In the genomic region with DNA sequence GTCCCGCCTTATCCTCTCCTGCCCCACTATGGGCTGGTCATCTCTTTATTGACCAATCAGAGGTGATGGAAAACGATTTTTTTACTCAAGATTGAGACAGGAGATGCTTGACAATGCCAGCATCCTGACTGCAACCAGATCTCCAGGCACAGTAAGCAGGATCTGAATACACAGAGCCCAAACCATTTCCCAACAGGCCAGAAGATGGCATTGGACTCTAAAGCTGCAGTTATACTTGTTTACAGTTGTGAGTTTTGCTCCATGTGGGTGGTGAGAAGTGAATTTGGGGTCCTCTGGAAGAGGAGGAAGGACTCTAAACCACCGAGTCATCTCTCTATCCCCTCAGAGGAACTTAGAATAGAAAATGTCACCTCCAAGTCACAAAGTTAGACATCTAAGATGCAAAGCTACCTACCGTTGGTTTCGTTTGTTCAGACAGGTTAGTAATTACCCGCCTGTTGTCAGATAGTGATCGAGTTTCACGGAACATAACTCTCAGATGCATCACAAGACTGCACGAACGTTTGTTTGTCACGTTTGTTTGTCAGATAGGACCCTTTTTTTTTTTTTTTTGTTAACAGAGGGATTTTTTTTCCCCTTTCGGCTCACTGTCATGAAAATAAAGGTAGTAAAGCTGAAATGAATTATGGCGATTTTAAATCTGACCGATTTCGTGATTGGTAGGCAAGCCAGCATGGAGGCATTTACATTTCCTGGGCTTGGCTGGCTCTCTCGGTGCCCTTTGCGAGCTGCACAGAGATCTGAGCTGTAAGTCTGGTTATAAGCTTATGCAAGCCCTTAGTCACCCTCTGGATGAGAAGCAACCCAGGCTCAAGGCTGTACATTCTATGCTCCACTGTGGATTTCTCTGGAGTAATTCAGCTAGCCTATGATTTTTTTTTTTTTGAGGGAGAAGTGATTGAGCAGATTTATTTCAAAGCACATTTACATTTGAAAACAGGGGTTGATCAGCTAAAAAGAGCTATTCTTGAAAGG, we compare ENCODE assay signal across 19 mouse cellular contexts. TPM values are rescaled to one million over a fixed set of nuclear protein-coding genes. Genes with fewer than 3 reads are reported as not detected.
A peak's percentile ranks its signal among the peaks of the same experiment; 100 is the strongest.
DNase-seq lines count a peak whose midpoint lies in the region; ATAC-seq and TF ChIP-seq lines count a peak whose summit lies in the region.
"Had no signal": no experiment of that assay in that cellular context is flagged by ENCODE, and none has a peak within 500 bp of the region (broad histone marks: within the 10 kb centered on the region; RNA-seq: fewer than 3 reads in every experiment).

No protein-coding gene starts in this region.

- no peak overlapping the region for H3K4me2 ChIP-seq in forebrain, embryonic 14.5 days (ENCODE audit: low read length)
- H3K4me2 ChIP-seq in forebrain, embryonic 12.5 days: no peak overlapping the region
- H3K4me2 ChIP-seq in CH12.LX (ENCODE audit: insufficient read depth, low read depth, poor library complexity, severe bottlenecking): peak overlapping the region; percentile 34; the same call in 1 of the 2 replicates
- H3K4me2 ChIP-seq: embryonic facial prominence, embryonic 13.5 days; heart, embryonic 13.5 days; liver, embryonic 15.5 days had no signal

- TF ChIP-seq CTCF in layer of hippocampus, adult 2 months (conservative IDR thresholded peaks at IDR 0.05): peak; percentile 53
- peak in 1 of 2 experiments; percentile 51; a peak in 2 of 4 replicates for TF ChIP-seq CTCF in CH12.LX (conservative IDR thresholded peaks at IDR 0.05 in 1 of 2, IDR thresholded peaks at IDR 0.05 in 1 of 2; ENCODE audit: low read depth in 2 of 2, low read length in 2 of 2)

- H3K36me3 ChIP-seq in forebrain, embryonic 14.5 days (ENCODE audit: control insufficient read depth, insufficient read depth, low read length): no peaks in the 10 kb centered on the region
- H3K36me3 ChIP-seq in forebrain, embryonic 12.5 days (replicated peaks): no peaks in the 10 kb centered on the region
- H3K36me3 ChIP-seq in CH12.LX (replicated peaks in 1 of 2; ENCODE audit: control insufficient read depth in 1 of 2, insufficient read depth in 1 of 2, low read length in 1 of 2): no peaks in the 10 kb centered on the region
- H3K36me3 ChIP-seq: embryonic facial prominence, embryonic 13.5 days; heart, embryonic 13.5 days; liver, embryonic 15.5 days had no signal

- TF ChIP-seq RAD21 in CH12.LX (IDR thresholded peaks at IDR 0.05; ENCODE audit: low read depth, low read length): peak; percentile 41

- TF ChIP-seq EP300 in CH12.LX (IDR thresholded peaks at IDR 0.05; ENCODE audit: low read length): no peak

- H3K9me3 ChIP-seq in forebrain, embryonic 14.5 days (replicated peaks; ENCODE audit: control insufficient read depth, low read length): no peaks in the 10 kb centered on the region
- no peaks in the 10 kb centered on the region for H3K9me3 ChIP-seq in forebrain, embryonic 12.5 days
- H3K9me3 ChIP-seq in CH12.LX (replicated peaks; ENCODE audit: low read length): no peaks in the 10 kb centered on the region
- H3K9me3 ChIP-seq: embryonic facial prominence, embryonic 13.5 days; heart, embryonic 13.5 days; liver, embryonic 15.5 days had no signal

- no peak for ATAC-seq in forebrain, embryonic 14.5 days
- ATAC-seq in forebrain, embryonic 12.5 days (ENCODE audit: low FRiP score): no peak
- ATAC-seq: hindbrain, embryonic 16.5 days had no signal

- in situ Hi-C loops in CH12.LX (cut with MboI; ENCODE audit: low pct_ligation_motif_present, low pct_unique_long_range_greater_than_20kb, low sequenced_read_pairs): loop anchor here (5.0 kb wide), 1 partner anchor 106 kb away; no protein-coding TSS in a partner anchor

- no peak overlapping the region for H3K4me3 ChIP-seq in forebrain, embryonic 14.5 days (ENCODE audit: low read depth, low read length)
- H3K4me3 ChIP-seq in forebrain, embryonic 12.5 days (replicated peaks): no peak overlapping the region
- H3K4me3 ChIP-seq in layer of hippocampus, adult 2 months: no peak overlapping the region
- no peak overlapping the region for H3K4me3 ChIP-seq in CH12.LX (replicated peaks in 1 of 3; ENCODE audit: low read depth in 2 of 3, low read length in 2 of 3, poor library complexity in 1 of 3)
- H3K4me3 ChIP-seq: embryonic facial prominence, embryonic 13.5 days; heart, embryonic 13.5 days; liver, embryonic 15.5 days had no signal

- WGBS in forebrain, embryonic 14.5 days: 84% methylated on average over 17 of the region's 17 CpGs
- 81% methylated on average over 17 of the region's 17 CpGs for WGBS in forebrain, embryonic 12.5 days

- H3K4me1 ChIP-seq in forebrain, embryonic 14.5 days (ENCODE audit: control insufficient read depth, insufficient read depth, low read length): no peaks in the 10 kb centered on the region
- peaks cover 4% of the 10 kb centered on the region; the same call in 1 of the 2 replicates for H3K4me1 ChIP-seq in forebrain, embryonic 12.5 days
- H3K4me1 ChIP-seq in CH12.LX (ENCODE audit: control insufficient read depth in 1 of 2, insufficient read depth in 2 of 2): peaks cover 0 to 4% of the 10 kb centered on the region in 2 experiments; a peak in 2 of 4 replicates
- H3K4me1 ChIP-seq: embryonic facial prominence, embryonic 13.5 days had no signal

- DNase-seq in forebrain, embryonic 14.5 days (ENCODE audit: low spot score): peak; percentile 11
- DNase-seq in layer of hippocampus, adult 2 months (ENCODE audit: low spot score in 2 of 2): no peak
- no peak for DNase-seq in layer of hippocampus, postnatal 36 days
- DNase-seq in CH12.LX (ENCODE audit: extremely low read depth): no peak
- DNase-seq in adrenal gland, postnatal 36 days: peak; percentile 20 to 22
- no peak for DNase-seq in right cerebral cortex, postnatal 25 days
- DNase-seq in testis, postnatal 14 days (ENCODE audit: low spot score): no peak
- DNase-seq: cerebellum, adult 8-10 months; gastrocnemius, postnatal 14 days; heart, postnatal 36 days; kidney, adult 9 months; right cerebral cortex, postnatal 14 days; thymus, postnatal 4 days had no signal

- H3K79me2 ChIP-seq in CH12.LX (replicated peaks; ENCODE audit: control insufficient read depth, extremely low read depth, insufficient read depth, poor library complexity, severe bottlenecking): no peaks in the 10 kb centered on the region

- no peaks in the 10 kb centered on the region for H3K27me3 ChIP-seq in forebrain, embryonic 14.5 days (replicated peaks; ENCODE audit: control insufficient read depth, insufficient read depth, low read length)
- no peaks in the 10 kb centered on the region for H3K27me3 ChIP-seq in forebrain, embryonic 12.5 days
- no peaks in the 10 kb centered on the region for H3K27me3 ChIP-seq in CH12.LX (replicated peaks)
- H3K27me3 ChIP-seq: embryonic facial prominence, embryonic 13.5 days; heart, embryonic 13.5 days had no signal

- no peak overlapping the region for H3K9ac ChIP-seq in forebrain, embryonic 14.5 days (ENCODE audit: low read length)
- H3K9ac ChIP-seq in forebrain, embryonic 12.5 days: no peak overlapping the region
- H3K9ac ChIP-seq in CH12.LX (ENCODE audit: insufficient read depth, low read depth): no peak overlapping the region
- H3K9ac ChIP-seq: embryonic facial prominence, embryonic 13.5 days; heart, embryonic 13.5 days; liver, embryonic 15.5 days had no signal

- no peak overlapping the region for H3K27ac ChIP-seq in forebrain, embryonic 14.5 days (ENCODE audit: low read depth, low read length)
- H3K27ac ChIP-seq in forebrain, embryonic 12.5 days: no peak overlapping the region
- H3K27ac ChIP-seq in layer of hippocampus, adult 2 months: peak overlapping the region; percentile 32; the same call in 1 of the 2 replicates
- no peak overlapping the region for H3K27ac ChIP-seq in CH12.LX (ENCODE audit: insufficient read depth, low read depth)
- H3K27ac ChIP-seq: embryonic facial prominence, embryonic 13.5 days; heart, embryonic 13.5 days; liver, embryonic 15.5 days had no signal

- no peak for TF ChIP-seq POLR2A in CH12.LX (IDR thresholded peaks at IDR 0.05; ENCODE audit: low read depth, low read length)

- dilution Hi-C loops in CH12.LX (cut with MboI; ENCODE audit: extremely low pct_ligation_motif_present, extremely low pct_unique_long_range_greater_than_20kb, low sequenced_read_pairs): no loop called here

TF ChIP-seq in CH12.LX, 34 proteins besides CTCF, POLR2A, EP300 and RAD21:
- TF ChIP-seq SMC3 (IDR thresholded peaks at IDR 0.05; ENCODE audit: low read depth, low read length) (peak; percentile 45), ZNF384 (IDR thresholded peaks at IDR 0.05; ENCODE audit: low read depth, low read length) (no peak), ELF1 (IDR thresholded peaks at IDR 0.05; ENCODE audit: low read depth, low read length) (no peak), BHLHE40 (IDR thresholded peaks at IDR 0.05; ENCODE audit: low read depth, low read length) (peak; percentile 63), SIN3A (IDR thresholded peaks at IDR 0.05; ENCODE audit: low read length) (0 out of 2 replicates have a peak, but pooled peaks have one; percentile 6)

RNA-seq across cellular contexts. Expression of gene Lipc, which starts 14.3 kb away (rescaled TPM):
- polyA plus RNA-seq in forebrain, embryonic 14.5 days (2014; fragmentation: Nextera tagmentation; extraction: Ambion mirVana): 0.38 TPM in 1 of 2 replicates, not detected in the other
- polyA plus RNA-seq in forebrain, embryonic 12.5 days (2016; fragmentation: Nextera tagmentation; extraction: Ambion mirVana): not detected in 2 replicates
- total RNA-seq in layer of hippocampus, adult 2 months (2021): under 1 TPM; 0.20 to 0.39 TPM
- total RNA-seq in layer of hippocampus, postnatal 36 days (2021): under 1 TPM in 1 of 2 experiments, not detected in 1; 0.25 TPM
- total RNA-seq in CH12.LX (2012; rRNA removed) (13.2 and 24.5 TPM in 2 replicates), CH12.LX (2014; rRNA removed) (7.0 and 8.6 TPM in 2 replicates)
- 5.2 and 5.3 TPM in 2 replicates for polyA plus RNA-seq in CH12.LX (2012; ENCODE audit: insufficient read length, low read depth)
- total RNA-seq in adrenal gland, postnatal 36 days (2021): under 1 TPM in 1 of 2 experiments, not detected in 1; 0.36 TPM
- total RNA-seq: gastrocnemius, postnatal 14 days; heart, postnatal 36 days; left cerebral cortex, adult 18-20 months had no signal

Comparison
In these comparisons a context has a peak if more than half of its experiments do, and no peak if none do; other contexts are left out.
1. DNase-seq: peak in forebrain, embryonic 14.5 days (single experiment) and adrenal gland, postnatal 36 days (2 of 2); none in layer of hippocampus, adult 2 months (0 of 2), layer of hippocampus, postnatal 36 days (0 of 2), CH12.LX (single experiment), right cerebral cortex, postnatal 25 days (single experiment) and testis, postnatal 14 days (single experiment).
2. RNA of gene Lipc, which starts 14.3 kb away (total RNA-seq): 7.0 to 24.5 TPM in CH12.LX; 0.20 to 0.39 TPM in layer of hippocampus, adult 2 months, 0.36 TPM in adrenal gland, postnatal 36 days and 0.25 TPM in layer of hippocampus, postnatal 36 days; every median in the first group is over 4 times any median in the second.